Mouse (Mus musculus) hindlimb bud, embryonic 11.5 days (tissue): ENCODE results near the gene Ift57.

Experiments used
- DNase-seq: peaks from one replicate; pipeline ENCODE4 v3.0.0-alpha.2; 2012; ENCODE audit warnings: low read depth, low spot score; ENCODE audit errors: extremely low spot score

Ift57 gene

DNA sequence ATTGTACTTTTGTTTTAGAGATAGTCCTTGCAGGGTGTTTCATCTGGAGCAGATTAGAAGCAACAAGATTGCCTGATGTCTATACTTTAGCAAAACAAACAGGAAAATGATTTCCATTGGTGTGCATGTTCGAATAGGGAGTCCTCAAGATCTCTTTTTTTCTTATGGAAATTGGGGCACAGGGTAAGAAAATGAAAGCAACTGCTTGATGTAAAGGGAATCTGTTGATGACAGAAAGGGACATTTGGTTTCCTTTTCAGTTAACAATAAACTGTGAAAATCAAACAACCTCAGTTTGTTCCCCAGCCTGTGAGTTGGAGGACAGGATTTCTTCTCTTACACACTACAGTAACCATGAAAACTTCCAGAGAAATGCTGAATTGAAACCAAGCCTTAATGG is 53.9 kb downstream of the Ift57 start:
- DNase-seq = no peak

DNA sequence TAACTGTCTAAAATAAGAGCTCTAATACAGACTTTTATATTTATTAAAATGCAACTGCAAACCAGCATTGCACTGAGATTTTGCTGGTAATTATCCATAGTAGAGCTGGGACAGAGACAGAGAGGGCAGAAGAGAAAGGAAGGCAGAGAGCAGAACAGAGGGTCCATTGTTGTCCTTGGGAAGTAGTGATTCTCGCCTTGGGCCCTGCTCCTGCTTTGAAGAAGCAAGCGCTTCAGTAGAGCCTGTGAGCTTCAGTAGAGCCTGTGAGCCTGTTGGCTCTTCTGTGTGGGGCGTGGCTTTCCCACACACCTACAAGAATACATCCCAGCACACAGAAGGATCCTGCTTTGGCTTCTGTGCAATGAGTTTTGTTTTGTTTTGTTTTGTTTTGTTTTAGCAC is 54.3 kb downstream of the Ift57 start:
- DNase-seq = no peak

DNA sequence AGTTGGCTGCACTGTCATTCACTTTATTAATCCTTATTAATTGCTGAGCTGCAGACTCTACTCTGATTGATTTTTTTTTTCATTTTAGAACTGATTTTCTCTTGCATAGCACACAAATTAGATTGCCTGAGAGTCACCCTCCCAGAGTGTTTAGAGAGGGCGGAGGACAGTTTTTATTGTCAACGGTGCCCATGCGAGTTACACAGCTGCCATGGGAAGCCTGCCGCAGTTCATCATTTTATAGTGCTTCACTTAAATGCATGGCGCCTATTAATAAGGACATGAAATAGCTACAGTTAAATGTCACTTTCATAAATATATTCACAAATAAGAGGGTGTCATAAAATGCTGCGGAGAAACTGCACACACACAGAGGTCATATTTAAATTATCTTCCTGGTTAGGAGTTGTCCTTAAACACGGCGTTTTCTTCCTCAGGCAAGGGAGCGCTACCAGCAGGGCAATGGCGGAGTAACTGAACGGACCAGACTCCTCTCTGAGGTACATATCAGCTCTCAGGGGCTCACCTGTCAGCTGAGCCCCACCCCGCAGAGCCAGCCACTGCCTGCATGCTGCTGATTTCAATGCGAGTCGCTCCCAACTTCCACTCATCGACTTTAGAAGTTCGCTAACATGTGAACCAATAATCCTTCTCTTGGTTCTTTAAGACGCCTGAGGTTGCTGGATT is 61.6 kb downstream of the Ift57 start:
- no peak for DNase-seq

DNA sequence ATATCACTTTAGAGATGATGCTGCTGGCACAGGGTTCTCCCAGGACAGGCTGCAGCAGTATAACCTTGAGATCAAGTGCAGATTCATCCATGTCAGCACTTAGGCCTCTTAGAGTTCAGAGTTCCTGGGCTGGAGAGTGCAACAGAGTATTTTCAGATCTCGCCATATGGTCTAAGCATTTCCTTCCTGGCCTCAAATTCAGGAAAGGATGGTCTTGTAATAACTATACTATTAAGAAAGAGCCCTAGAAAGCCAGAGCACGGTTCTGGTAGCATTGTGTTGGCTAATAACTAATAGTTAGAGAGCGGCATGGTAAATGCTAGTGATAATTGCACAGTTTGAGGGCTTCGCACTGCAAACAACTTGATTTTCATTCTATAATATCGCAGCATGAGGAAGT is 62.9 kb downstream of the Ift57 start:
- DNase-seq = no peak

DNA sequence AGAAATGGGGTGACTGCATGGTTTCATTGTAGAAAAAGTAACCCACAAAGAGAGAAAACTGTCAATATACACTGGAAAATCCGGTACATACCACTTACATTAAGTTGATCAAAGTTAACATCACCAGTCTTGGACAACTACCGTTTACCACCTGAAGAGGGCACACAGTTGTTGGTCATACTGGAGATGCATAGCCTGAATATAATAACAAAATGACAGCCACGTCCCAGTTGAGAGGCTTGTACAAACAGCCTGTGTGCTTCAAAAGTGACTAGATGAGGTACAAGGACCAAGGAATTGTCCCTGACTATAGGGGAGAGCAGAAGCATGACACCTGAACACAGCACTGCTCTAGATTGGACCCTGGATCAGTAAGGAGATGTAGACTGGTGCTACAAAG is 67.3 kb downstream of the Ift57 start:
- no peak for DNase-seq

DNA sequence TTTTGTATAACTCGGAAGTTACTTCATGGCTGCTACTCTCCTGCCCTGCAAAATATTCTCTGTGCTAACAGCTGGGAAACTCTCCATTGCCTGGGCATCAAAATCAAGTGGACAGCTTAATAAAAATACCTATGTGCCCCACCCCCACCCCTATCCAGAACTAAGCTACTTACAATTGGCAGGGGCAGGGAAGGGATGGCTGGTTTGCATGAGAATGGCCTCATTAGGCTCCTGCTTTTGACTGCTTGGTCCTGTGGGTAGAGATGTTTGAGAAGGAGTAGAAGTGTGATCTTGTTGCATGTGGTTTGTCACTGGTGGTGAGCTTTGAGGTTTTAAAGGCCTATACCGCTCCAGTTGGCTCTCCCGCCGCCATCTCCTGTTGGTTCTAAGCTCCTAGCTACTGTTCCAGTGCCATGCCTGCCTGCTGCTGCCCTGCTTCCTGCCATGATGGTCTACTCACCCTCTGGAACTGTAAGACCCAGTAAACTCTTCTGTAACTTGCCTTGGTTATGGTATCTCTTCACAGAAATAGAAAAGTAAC is 69.5 kb downstream of the Ift57 start:
- no peak for DNase-seq

DNA sequence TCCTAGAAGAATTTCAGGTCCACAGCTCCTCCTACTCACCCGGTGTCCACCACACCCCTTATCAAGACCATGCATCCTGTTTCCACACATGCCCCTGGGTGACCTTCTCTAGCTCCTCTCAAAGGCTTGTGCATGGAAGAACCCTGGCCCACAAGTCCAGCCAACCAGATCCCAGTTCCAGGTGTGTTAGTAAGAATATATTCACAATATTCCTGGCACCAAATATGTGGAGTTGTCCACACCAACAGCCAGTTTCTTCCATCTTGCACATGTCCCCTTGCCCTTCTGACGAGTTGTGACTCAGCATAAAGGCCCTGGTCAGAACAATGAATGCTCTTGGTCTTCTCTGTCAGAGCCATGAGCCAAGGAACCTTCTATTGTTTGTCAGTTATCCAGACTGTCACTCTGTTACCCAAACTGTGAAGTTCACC is 70.8 kb downstream of the Ift57 start:
- no peak for DNase-seq

DNA sequence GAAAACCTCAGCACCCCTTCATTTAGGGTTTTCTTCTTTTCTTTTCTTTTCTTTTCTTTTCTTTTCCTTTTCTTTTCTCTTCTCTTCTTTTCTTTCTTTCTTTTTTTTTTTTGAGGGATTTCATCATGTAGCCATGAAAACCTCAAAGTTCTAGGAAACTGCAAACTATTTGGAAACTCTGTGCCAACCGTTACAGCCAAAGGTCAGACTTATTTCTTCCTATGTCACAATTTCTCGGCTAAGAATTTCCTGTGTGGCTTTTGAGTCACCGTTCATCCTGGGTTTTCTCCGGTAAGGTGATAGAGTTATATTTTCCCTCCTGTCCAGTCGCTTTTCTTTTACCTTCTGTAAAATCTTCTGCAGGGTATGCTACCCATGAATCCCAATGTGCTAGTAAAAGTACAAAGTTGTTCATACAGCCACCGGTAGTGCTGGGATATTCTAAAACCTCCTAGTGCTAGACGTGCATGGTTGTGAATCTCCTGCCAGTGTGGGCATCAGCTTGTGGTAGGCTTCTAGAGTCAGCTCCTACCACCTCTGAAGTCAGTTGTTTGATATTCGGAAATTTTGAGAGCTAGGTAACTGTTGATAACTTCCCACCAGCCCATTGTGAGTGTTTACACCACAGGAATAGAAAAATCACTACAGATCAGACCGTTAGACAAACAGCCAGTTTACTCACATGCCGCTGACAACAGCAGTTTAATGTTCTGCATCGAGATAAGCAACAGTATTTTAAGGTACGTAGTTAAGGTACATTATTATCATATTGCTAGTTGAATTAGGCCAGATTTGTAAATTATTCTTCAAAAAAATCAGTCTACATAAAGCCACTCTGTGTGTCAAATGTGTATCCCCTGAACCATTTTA is 71.5 kb downstream of the Ift57 start:
- no peak for DNase-seq

DNA sequence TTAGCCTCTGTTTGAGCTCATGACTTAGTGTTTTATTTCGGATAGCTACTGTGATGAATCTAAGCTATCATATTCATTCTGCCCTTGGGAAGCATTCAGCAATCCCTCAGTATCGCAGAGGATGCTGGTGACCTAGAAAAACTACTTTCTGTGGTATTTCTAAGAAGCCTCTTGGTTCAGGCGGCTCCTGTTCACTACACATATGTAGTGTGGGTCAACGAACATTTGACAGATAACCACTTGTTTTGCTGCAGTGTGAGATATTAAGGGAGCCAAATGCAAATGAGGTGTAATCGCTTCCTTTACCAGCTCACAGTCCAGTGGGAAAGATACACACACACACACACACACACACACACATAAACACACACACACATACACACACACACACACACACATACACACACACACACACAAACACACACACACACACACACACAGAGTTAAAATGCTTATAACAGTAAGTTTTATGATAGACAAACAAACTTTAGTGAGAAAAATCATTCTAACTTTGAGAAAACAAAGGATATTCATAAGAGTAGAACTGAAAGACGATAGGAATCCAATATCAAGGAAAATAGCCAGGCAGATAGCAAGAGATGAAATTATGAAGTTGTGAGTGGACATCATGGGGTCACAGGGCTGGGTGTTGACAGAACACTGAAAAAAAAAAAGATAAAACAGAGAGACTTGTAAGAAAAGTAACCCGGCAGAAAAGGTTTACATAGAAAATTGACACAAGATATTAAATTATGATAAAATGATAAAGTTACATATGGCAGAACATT is 72.8 kb downstream of the Ift57 start:
- DNase-seq = no peak

DNA sequence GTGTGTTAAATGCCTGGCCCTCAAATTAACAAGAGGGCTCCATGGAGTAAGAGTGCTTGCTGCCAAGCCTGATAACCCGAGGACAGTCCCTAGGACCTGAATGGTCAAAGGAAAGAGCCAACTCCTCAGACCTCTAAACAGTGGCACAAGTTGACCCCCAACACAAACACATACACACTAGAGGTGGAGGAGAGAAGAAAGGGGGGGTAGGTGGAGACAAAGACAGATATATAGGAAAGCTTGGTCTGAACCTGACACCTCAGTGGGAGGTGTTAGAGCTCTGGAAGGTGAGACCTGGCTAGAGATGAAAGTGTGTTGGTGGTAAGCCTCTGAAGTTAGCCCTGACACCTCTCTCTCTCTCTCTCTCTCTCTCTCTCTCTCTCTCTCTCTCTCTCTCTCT is 73.5 kb downstream of the Ift57 start:
- no peak for DNase-seq

DNA sequence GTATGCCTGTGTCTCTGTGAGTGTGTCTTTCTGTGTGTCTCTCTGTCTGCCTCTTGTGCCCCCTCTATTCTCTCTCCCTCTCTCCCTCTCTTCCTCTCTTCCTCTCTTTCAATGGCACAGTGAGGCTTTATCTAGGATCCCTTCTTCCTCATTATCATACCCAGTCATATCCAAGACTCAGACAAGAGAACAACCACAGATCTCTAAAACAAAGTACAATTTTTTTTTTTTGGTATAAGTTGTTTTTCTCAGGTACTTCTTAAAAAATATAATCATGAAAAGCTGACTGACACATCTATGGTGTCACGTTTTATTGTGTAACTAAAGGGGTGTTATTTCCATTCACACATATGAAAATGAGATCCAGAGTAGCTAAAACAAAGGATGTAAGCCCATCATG is 74.0 kb downstream of the Ift57 start:
- DNase-seq = no peak

DNA sequence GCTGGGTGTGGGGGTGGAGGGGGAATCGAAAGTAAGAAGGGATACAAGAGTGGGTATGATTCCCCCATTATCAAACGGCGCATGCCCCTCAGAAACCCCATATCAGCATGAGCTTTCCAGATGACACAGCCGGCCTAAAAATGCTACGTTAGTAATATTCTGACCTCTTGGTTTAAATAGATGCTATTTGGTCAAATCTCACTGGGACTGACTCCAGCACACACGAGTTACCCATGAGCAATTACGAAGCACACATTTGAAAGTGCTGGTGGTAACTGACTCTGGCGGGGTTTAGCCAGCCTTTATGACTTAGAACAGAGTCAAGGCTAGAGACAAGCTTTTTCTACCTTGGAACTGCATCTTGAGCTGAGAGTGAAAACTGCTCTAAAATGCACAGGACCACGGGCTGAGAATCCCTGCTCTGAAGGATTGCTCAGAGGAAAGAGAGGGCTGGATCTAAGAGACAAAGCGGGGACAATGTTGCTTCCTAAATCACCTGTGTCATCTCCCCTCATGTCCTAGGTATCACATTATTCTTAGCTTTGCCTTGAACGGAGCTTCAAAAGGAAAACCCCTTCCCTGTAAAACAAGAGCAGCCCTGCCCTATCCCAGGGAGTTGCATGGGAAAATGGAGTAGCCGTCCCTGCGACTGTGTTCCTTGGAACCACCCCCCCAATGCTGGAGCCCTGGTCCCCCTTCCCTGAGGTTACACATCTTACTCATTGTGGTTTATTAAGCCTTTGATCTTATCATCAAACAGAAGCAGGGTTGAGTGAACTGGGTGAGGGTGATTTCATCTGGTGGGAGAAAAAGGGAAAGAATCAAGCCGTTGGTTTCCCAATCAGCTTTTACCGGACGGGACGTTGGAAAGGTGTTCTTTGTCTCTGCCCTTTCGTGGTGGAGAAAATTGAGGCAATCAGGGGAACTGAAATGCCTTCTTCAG is 75.3 kb downstream of the Ift57 start:
- no peak for DNase-seq

DNA sequence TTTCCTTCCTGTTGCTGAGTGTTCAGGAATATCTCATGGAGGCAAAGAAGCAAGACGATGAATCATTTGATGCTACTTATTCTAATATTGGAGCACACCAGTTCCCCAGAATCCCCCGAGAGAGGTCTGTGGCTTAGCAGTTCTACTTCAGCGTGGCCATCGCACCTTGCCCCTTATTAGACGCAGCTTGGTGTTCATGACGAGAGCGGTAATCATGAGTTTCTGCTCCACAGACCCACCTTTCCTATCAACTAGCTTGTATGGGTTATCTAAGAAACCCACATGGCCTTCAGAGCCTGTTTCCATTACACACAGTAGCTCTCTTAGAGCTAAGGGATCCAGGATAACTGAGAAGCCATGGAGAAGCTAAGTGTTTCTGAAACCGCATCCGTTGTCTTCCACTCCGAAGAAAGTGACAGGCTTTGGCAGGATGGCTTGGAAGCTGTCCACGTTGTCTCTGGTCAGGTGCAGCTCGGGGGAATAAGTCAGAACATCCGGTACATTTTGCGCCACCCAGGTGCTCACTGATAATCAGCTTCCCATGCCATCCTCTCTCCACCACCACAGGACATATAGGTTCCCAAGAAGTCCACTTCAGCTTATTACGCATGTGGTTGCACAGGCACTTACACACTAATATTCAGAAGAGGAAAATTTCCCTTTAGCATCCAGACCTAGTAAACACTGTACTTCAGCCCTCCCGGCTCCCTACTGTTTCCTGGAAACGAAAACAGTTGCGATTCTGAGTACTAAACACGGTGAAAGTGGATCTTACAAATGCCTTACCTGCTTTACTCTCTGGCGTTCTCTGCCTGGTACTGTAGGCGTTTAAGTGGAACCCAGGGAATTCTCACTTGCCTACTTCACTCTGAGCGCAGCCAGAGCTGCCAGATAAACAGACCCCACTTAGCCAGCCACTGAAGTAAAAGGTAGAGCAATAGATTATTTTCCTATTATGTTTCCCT is 76.3 kb downstream of the Ift57 start:
- DNase-seq = no peak

DNA sequence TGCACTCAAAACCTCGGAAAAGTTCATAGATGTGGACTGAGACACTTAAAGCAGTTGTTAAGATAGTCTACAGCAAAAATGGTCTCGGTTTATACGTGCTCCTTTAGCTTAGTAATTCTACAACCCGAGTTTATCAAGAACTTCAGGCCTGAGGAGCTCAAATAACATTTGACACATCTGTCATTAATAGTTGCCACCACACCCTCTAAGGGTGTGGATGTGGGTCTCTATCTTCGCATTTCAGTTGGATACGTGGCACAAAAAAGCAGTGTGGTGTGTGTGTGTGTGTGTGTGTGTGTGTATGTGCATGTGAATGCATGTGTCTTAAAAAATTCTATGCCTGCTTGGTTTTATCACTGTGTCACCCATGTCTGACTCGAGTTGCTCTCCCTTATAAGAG is 77.9 kb downstream of the Ift57 start:
- no peak for DNase-seq

DNA sequence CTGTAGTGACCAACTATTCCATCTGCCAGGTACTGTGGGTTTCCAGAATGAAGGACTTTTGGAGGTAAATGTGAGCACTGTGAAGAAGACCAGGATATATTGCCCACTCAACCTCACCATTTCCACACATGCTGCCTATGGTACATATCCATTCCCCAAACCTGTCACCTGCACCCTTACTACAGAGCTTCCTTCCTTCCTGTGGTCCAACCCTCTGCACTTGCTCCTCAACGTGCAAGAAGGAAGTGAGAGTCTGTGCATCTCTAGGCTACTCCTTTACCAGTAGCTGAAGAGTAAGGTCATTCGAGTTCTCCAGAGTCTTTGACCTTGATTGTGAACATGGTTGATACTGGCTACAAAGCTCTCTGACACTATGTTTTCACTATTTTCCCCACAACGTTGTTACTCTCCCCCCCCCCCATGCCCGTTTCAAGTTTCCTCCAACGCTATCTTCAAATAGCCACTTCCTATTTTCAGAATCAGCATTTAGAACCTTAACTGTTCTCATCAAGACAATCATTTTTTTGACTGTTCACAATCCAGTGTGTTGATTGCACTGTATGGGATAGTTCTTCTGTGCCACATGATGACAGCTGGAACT is 82.6 kb downstream of the Ift57 start:
- DNase-seq = no peak

DNA sequence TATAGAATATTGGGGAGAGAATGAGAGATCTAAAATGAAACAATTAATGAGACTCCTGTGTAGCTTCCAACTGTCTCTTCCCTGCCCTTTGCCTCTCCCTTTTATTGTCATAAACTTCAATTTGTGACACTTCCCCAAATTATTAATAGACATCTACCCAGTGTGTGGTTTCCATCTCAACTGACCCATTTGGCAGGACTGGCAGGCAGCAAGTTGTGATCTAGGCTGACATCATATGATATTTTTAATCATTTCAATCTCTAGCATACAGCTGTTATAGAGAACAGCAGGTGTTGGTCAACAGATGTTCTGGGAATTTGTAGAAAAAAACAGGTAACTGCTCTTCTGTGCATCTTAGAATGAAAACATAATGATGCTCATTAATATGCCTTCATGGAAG is 84.3 kb downstream of the Ift57 start:
- DNase-seq = no peak

DNA sequence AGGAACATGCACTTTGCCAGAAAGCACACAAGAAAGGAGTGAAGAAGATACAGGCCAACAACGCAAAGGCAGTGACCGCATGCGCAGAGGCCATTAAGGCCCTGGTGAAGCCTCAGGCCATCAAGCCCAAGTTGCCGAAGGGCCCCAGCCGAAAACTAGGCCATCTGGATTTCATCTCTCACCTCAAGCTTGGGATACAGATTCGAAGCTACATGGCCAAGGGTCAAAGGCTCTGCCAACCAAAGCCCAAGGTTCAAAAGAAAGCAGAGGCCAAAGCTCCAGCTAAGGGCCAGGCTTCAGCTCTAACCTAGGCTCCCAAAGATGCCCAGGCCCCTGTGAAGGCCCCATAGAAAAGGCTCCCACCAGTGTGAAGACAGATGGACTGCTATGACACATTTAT is 87.1 kb downstream of the Ift57 start:
- DNase-seq = no peak

DNA sequence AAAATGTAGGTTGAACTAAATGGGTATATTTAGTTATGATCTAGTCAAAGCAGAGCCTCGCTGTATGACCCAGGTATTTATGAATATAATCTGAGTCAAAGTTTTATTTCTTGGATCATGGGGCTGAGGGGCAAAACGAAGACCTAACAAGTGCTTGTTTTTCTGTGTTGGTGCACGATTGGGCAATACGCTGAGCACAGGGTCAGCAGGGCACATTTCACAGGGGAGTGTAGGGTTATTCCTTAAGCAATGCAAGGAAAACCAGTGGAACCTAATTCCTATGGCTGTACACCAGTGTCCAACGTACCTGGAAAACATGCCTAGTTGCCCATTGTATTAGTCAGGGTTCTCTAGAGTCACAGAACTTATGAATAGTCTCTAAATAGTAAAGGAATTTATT is 88.7 kb downstream of the Ift57 start:
- no peak for DNase-seq
